Mouse (Mus musculus) CD4-positive, CD25-positive, alpha-beta regulatory T cell, adult 9 weeks (primary cell): ENCODE results near the gene Pskh1. TPM values are rescaled to one million over a fixed set of nuclear protein-coding genes. Genes with fewer than 3 reads are reported as not detected.

Source experiments
- polyA plus RNA-seq: library from polyadenylated mRNA; unstranded; fragments of 100-300 nt; shearing (Covaris generic); gene quantifications from one replicate; pipeline ENCODE4 v1.2.1, GENCODE M21; 2017

Pskh1 gene
- 28.0 TPM for polyA plus RNA-seq

GRCm38 (mm10) chr8:105900180-105900940 is at the start of gene Pskh1:
Gene Pskh1 (plus strand): TSS chr8:105900441.

DNA sequence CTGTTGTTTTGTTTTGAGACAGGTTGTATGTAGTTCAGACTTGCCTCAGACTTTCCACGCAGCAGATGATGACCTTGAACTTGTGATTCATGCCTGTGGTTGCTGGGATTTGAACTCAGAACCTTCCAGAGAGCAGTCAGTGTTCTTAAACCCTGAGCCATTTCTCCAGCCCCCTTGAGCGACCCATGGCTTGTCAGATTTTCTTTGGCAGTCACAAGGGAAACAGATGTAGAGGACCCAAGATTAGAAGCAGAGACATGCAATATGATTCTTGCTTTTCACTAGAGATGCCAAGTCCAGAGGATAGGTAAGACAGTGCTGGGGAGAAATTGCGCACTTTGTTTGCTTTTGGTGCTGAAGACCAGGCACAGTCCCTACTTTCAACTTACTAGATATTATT is 47.1 kb upstream of the Pskh1 start, which contains the start of gene Cenpt:
Gene Cenpt (minus strand): TSS at position 101 of the 400 bp plus-strand sequence.

GRCm38 (mm10) chr8:105854715-105855216 is 45.5 kb upstream of the Pskh1 start, which contains the start of gene Thap11:
Gene Thap11 (plus strand): TSS chr8:105855132.

GRCm38 (mm10) chr8:105860143-105860981 is 39.9 kb upstream of the Pskh1 start, which contains the start of gene Nutf2:
Gene Nutf2 (plus strand): TSS chr8:105860580.

DNA sequence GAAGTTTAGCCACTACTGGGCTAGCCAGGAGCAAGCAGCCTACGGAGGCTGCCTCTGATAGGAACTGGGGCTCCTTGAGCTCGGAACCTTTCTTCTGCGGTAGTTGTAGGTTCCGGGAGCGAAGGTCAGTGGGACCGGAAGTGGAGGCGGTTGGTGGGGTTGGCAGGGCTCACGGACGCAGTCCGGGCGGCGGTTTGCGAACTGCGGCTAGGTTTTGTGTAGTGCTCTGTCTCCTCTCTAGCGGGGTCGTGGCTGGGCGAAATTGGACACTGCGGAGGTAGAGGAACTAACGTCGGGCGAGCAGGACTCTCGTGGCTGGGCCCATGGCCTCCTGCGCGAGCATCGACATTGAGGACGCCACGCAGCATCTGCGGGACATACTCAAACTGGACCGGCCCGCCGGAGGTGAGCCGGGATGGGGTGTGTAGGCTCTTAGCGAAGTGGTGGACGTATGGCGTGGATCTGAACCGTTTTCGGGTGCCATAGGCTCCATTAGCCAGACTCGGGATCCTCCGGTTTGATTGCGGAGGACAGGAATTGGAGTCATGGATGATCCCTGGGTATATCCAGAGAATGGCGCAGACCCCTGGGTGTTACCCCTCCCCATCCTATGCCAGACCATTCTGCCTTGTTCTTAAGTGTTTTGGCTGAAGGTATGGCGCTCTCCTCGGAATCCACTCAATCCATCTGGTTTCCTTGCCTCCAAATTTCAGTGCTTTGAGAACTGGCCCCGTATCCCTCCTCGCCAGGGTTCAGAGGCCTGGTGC is 19.3 kb upstream of the Pskh1 start, which contains the start of gene Edc4:
Gene Edc4 (plus strand): TSS at position 128 of the 767 bp plus-strand sequence.

DNA sequence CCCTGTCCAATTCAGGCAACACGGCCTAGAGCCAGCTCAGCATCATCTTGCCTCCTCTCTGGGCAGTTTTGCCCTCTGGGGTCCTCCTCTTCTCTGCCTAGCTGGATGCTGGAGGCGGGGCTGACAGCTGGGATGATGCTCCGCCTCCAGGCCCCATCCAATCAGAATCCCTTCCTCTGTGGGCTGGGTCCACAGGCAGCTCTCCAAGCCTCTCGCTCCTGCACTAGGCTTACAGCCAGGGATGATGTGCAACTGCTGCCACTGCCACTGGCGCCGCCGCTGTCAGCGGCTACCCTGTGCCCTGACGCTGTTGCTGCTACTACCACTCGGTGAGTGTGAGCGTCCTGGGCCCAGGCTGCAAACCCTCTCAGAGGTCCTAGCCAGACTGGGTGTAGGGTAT is 6.9 kb upstream of the Pskh1 start, which contains the start of gene Nrn1l:
Gene Nrn1l (plus strand): TSS at position 229 of the 400 bp plus-strand sequence.

GRCm38 (mm10) chr8:105933762-105934161 is 33.5 kb downstream of the Pskh1 start, which contains the start of gene Ctrl:
Gene Ctrl (minus strand): TSS chr8:105933862.

GRCm38 (mm10) chr8:105938306-105938669 is 38.0 kb downstream of the Pskh1 start, which contains the start of gene Psmb10:
Gene Psmb10 (minus strand): TSS chr8:105938444.

GRCm38 (mm10) chr8:105943321-105943739 is 43.1 kb downstream of the Pskh1 start, which contains the start of gene Lcat:
Gene Lcat (minus strand): TSS chr8:105943382.

DNA sequence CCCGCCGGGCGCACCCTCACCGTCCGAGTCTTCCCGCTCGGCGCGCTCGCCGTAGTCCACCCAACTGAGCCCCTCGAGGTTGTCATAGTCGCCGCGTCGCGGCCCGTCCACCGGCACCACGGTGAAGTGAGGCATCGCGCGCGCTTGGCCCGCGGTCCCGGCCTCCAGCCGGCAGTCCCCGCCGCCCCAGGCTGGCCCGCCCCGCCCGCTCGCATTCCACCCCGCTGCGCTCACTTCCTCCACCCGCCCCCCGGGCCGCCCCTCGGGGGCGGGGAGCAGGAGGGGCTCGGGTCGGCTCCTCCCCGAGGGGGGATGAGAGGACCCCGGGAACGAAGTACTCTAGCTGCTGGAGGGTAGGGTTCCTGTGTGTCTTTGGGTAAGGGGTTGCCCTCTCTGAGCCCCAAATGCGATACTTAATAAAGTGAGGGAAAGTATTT is 65.7 kb downstream of the Pskh1 start, which contains the start of gene Slc12a4:
Gene Slc12a4 (minus strand): TSS at position 193 of the 437 bp plus-strand sequence.

GRCm38 (mm10) chr8:105979325-105979724 is 79.1 kb downstream of the Pskh1 start, which contains the start of gene Dpep3:
Gene Dpep3 (minus strand): TSS chr8:105979429.

Other genes with a start within 250 kb of the Pskh1 start
- 12.1 TPM for gene Carmil2, start 214.2 kb upstream of the Pskh1 start, polyA plus RNA-seq
- 95.6 TPM for gene Acd, start 199.3 kb upstream of the Pskh1 start, polyA plus RNA-seq
- 10.6 TPM for gene Pard6a, start 199.3 kb upstream of the Pskh1 start, polyA plus RNA-seq
- not detected for gene 4933405L10Rik, start 192.8 kb upstream of the Pskh1 start, polyA plus RNA-seq
- gene Enkd1, start 192.2 kb upstream of the Pskh1 start, polyA plus RNA-seq = 3.4 TPM
- gene Gfod2, start 141.8 kb upstream of the Pskh1 start, polyA plus RNA-seq = 5.5 TPM
- 34.6 TPM for gene Ranbp10, start 73.1 kb upstream of the Pskh1 start, polyA plus RNA-seq
- not detected for gene Tsnaxip1, start 72.7 kb upstream of the Pskh1 start, polyA plus RNA-seq
- gene Cenpt, start 47.2 kb upstream of the Pskh1 start, polyA plus RNA-seq = 20.2 TPM
- 7.6 TPM for gene Thap11, start 45.3 kb upstream of the Pskh1 start, polyA plus RNA-seq
- 17.9 TPM for gene Nutf2, start 39.9 kb upstream of the Pskh1 start, polyA plus RNA-seq
- 105 TPM for gene Edc4, start 19.6 kb upstream of the Pskh1 start, polyA plus RNA-seq
- gene Nrn1l, start 6.9 kb upstream of the Pskh1 start, polyA plus RNA-seq = 2.1 TPM
- gene Ctrl, start 33.4 kb downstream of the Pskh1 start, polyA plus RNA-seq = 2.8 TPM
- gene Psmb10, start 38.0 kb downstream of the Pskh1 start, polyA plus RNA-seq = 552 TPM
- 0.55 TPM for gene Lcat, start 42.9 kb downstream of the Pskh1 start, polyA plus RNA-seq
- gene Slc12a4, start 65.7 kb downstream of the Pskh1 start, polyA plus RNA-seq = 7.0 TPM
- gene Dpep3, start 79.0 kb downstream of the Pskh1 start, polyA plus RNA-seq = not detected
- 26.0 TPM for gene Dus2, start 90.9 kb downstream of the Pskh1 start, polyA plus RNA-seq
- not detected for gene Dpep2nb, start 105.5 kb downstream of the Pskh1 start, polyA plus RNA-seq
- 6.7 TPM for gene Ddx28, start 111.4 kb downstream of the Pskh1 start, polyA plus RNA-seq
- gene Nfatc3, start 158.4 kb downstream of the Pskh1 start, polyA plus RNA-seq = 36.8 TPM
- gene Esrp2, start 236.5 kb downstream of the Pskh1 start, polyA plus RNA-seq = 5.3 TPM
- 12.9 TPM for gene Pla2g15, start 250.0 kb downstream of the Pskh1 start, polyA plus RNA-seq